Mouse (Mus musculus) forebrain, embryonic 11.5 days (tissue): ENCODE measurements around the gene Crygc. TPM values are rescaled to one million over a fixed set of nuclear protein-coding genes. Genes with fewer than 3 reads are reported as not detected.

Experiments used
- ATAC-seq: fragments of 200-750 bp; cut with Nextera tagmentation; replicated peaks from 2 replicates; pipeline ENCODE4 v1.8.0; 2017; ENCODE audit warnings: moderate TSS enrichment; ENCODE audit not compliant: low FRiP score
- DNase-seq: peaks from one replicate; pipeline ENCODE4 v3.0.0-alpha.2; 2017; ENCODE audit warnings: low spot score
- H3K27ac ChIP-seq: fragments of 300-500 bp; sonication (generic); 2 replicates; pipeline ENCODE4 v1.5.1; 2014; ENCODE audit warnings: low read depth, low read length
- H3K27me3 ChIP-seq: fragments of 300-500 bp; sonication (generic); 2 replicates; pipeline ENCODE4 v1.6.1; 2014; ENCODE audit warnings: mild to moderate bottlenecking, low read length, mixed read lengths; ENCODE audit not compliant: control insufficient read depth, insufficient read depth
- H3K36me3 ChIP-seq: fragments of 300-500 bp; sonication (generic); 2 replicates; pipeline ENCODE4 v1.6.1; 2014; ENCODE audit warnings: mild to moderate bottlenecking, low read length, moderate library complexity, mixed read lengths; ENCODE audit not compliant: control insufficient read depth, insufficient read depth
- H3K4me1 ChIP-seq: fragments of 300-500 bp; sonication (generic); replicated peaks from 2 replicates; pipeline ENCODE4 v1.6.1; 2014; ENCODE audit warnings: low read length, mixed read lengths; ENCODE audit not compliant: control insufficient read depth, insufficient read depth
- H3K4me2 ChIP-seq: fragments of 300-500 bp; sonication (generic); 2 replicates; pipeline ENCODE4 v1.6.1; 2014; ENCODE audit warnings: low read depth, mild to moderate bottlenecking, low read length, moderate library complexity, mixed read lengths; ENCODE audit not compliant: severe bottlenecking
- H3K4me3 ChIP-seq: fragments of 300-500 bp; sonication (generic); 2 replicates; pipeline ENCODE4 v1.5.1; 2014; ENCODE audit warnings: low read depth, low read length
- H3K9ac ChIP-seq: fragments of 300-500 bp; sonication (generic); 2 replicates; pipeline ENCODE4 v1.6.1; 2014; ENCODE audit warnings: low read length
- H3K9me3 ChIP-seq: fragments of 300-500 bp; sonication (generic); 2 replicates; pipeline ENCODE4 v1.6.1; 2016; ENCODE audit warnings: low read length, mixed read lengths; ENCODE audit not compliant: control insufficient read depth
- WGBS: fragments of 180-500 bp; shearing (Covaris S2); extraction: QIAGEN DNeasy Blood & Tissue Kit; methylation state at CpG from one replicate; pipeline ENCODE4 v1.1.7; 2014; 5-methylcytosine and 5-hydroxymethylcytosine counted together
- polyA plus RNA-seq: library from polyadenylated mRNA; unstranded; fragments of >200 nt; fragmentation: Nextera tagmentation; extraction: Ambion mirVana; gene quantifications from 2 replicates; pipeline ENCODE4 v1.2.1, GENCODE M21; 2014

Gene Crygc
- polyA plus RNA-seq, 1 experiment from 2014 or later, result 0.61 TPM

DNA sequence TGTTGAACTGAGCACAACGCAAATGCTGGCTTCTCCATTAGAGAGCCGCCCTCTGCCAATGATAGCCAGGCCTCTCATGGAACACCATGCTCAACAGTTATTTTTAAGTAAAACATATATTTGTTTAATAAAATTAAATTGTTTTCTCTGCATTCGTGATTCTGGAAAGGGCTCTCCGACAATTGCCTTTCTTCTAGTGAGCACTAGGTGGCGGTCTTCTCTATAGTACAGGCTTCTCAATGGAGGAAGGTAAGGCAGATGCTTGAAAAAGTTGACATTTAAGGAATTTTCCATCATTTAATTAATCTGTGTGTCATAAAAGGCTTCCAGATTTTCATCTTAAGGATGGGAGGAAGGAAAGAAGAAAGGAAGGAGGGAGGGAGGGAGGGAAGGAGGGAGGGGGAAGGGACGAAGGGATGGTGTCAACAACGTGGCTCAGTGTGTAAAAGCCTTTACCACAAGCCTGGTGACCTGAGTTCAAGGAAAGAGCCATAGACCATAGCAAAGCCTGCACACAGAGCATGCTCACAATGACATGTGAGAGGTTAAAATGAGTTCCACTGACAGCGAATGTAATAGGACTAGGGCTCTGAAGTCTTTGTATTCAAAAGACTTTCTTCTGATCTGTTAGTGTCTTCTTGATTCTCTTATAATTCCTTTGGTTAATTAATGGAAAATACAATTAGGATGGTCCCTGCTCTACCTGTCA lies 26.9 kb downstream of the Crygc start:
- WGBS, result 38% methylated on average over 8 of the region's 8 CpGs
- ATAC-seq (no peak), DNase-seq (no peak)
- Histone ChIP-seq H3K4me1 (peaks cover 3% of the 10 kb centered on the region; the same call in 1 of the 2 replicates), H3K9ac (no peak overlapping the region), H3K36me3 (no peaks in the 10 kb centered on the region), H3K27ac (no peak overlapping the region), H3K4me2 (no peak overlapping the region), H3K27me3 (no peaks in the 10 kb centered on the region), H3K9me3 (no peaks in the 10 kb centered on the region), H3K4me3 (no peak overlapping the region)

DNA sequence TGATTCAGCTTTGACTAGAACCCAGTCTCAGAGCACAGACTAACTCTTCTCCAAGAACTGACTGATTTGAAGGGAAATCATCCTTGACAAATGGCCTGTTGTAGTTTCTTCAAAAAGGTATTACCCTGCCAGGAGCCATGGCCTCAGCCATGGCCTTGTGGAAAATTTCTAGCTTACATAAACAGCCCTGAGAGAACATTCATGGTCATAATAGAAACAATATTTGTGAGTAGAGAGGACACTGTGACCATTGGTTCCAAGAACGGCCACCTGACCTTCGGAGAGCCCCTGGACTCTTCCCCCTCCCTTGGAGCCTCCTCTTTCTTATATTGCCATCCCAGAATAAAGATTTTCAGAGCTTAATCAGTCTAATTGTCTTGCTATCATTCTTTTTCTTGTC lies 30.1 kb downstream of the Crygc start:
- no peak for ATAC-seq
- Histone ChIP-seq H3K36me3 (no peaks in the 10 kb centered on the region), H3K27me3 (no peaks in the 10 kb centered on the region), H3K27ac (no peak overlapping the region), H3K9me3 (no peaks in the 10 kb centered on the region), H3K9ac (no peak overlapping the region), H3K4me2 (no peak overlapping the region), H3K4me1 (no peaks in the 10 kb centered on the region), H3K4me3 (no peak overlapping the region)
- 78% methylated on average over 2 of the region's 2 CpGs for whole genome bisulfite sequencing
- DNase-seq, result no peak

DNA sequence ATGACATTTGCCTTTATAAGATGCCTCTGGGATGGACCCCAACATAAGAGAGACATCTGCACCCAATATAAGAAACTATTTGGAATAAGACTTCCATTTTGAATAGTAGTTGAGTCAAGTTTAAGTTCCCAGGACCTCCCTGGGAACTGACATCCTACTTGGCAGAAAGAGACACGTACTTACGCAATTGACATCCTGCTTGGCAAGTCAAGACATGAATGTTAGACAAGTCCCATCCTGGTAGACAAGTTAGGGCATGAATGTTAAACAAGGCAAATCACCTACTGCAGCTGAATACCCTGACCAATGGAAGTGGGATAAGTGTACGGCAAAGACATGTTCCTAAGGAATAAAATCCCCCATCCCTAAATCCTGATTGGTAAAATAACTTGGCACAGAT lies 31.7 kb downstream of the Crygc start:
- H3K4me2 ChIP-seq, result no peak overlapping the region
- H3K36me3 ChIP-seq, result no peaks in the 10 kb centered on the region
- 96% methylated on average over 3 of the region's 3 CpGs for whole genome bisulfite sequencing
- no peaks in the 10 kb centered on the region for H3K9me3 ChIP-seq
- H3K4me3 ChIP-seq, result no peak overlapping the region
- no peak overlapping the region for H3K27ac ChIP-seq
- H3K9ac ChIP-seq, result no peak overlapping the region
- no peaks in the 10 kb centered on the region for H3K27me3 ChIP-seq
- ATAC-seq, result no peak
- no peaks in the 10 kb centered on the region for H3K4me1 ChIP-seq
- no peak for DNase-seq

GRCm38 (mm10) chr1:65040806-65041205 lies 32.7 kb downstream of the Crygc start:
- H3K4me3 ChIP-seq, result no peak overlapping the region
- H3K4me1 ChIP-seq, result no peaks in the 10 kb centered on the region
- H3K9ac ChIP-seq, result no peak overlapping the region
- no peak overlapping the region for H3K27ac ChIP-seq
- H3K9me3 ChIP-seq, result no peaks in the 10 kb centered on the region
- no peak overlapping the region for H3K4me2 ChIP-seq
- DNase-seq (no peak), ATAC-seq (no peak)
- WGBS, result 88% methylated on average over 6 of the region's 6 CpGs
- H3K27me3 ChIP-seq, result no peaks in the 10 kb centered on the region
- no peaks in the 10 kb centered on the region for H3K36me3 ChIP-seq

- Histone ChIP-seq H3K9ac (no peak overlapping the region), H3K36me3 (no peaks in the 10 kb centered on the region), H3K27me3 (no peaks in the 10 kb centered on the region), H3K9me3 (no peaks in the 10 kb centered on the region), H3K4me1 (no peaks in the 10 kb centered on the region), H3K4me2 (no peak overlapping the region), H3K4me3 (no peak overlapping the region), H3K27ac (no peak overlapping the region)
- WGBS, result 86% methylated on average over 3 of the region's 3 CpGs
- no peak for ATAC-seq
- DNase-seq, result no peak
Observed at GRCm38 (mm10) chr1:65039679-65040078, 33.8 kb downstream of the Crygc start.

DNA sequence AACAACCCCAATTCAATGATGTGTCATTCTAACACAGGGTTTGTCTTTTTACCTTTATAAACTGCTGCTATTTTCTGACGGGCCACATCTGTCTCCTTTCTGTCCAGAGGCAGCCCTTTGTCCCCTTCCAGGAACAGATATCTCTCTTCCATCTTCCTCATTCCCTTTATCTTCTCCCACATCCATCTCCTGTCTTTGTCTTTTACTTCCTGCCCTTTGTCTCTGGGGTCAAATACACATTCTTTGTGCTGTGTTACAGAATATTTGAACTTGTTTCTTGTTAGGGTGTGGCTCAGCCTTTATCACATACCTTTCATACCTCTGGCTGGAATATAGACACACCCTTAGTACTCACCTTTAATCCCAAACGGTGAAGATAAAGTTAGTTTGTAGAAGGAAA lies 35.9 kb downstream of the Crygc start:
- Histone ChIP-seq H3K27ac (no peak overlapping the region), H3K4me3 (no peak overlapping the region), H3K4me2 (no peak overlapping the region), H3K9ac (no peak overlapping the region), H3K9me3 (no peaks in the 10 kb centered on the region), H3K36me3 (no peaks in the 10 kb centered on the region), H3K27me3 (no peaks in the 10 kb centered on the region), H3K4me1 (no peaks in the 10 kb centered on the region)
- DNase-seq (no peak), ATAC-seq (no peak)
- WGBS, result 84% methylated on average over 2 of the region's 2 CpGs

GRCm38 (mm10) chr1:65035513-65035912 lies 38.0 kb downstream of the Crygc start:
- WGBS, result 24% methylated on average over 3 of the region's 3 CpGs
- DNase-seq, result no peak

DNA sequence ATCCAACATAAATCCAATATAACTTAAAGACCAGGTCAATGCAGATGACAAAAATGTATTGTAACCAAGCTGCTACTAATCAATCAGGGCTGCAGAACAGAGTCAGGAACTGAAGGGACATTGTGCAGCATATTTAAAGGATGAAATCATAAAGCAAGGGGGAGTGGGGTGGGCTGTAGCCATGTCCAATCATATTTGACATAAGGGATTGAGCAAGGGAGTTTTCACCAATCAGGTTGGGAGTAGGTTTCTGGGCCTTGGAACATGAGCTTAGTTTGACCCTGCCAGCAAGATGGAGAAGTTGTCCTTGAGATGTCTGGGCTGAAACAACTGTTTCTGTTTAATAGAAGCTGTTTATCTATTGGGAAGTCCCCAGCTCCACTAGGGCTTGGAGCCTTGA lies 40.8 kb downstream of the Crygc start, which contains the start of gene Akr1cl:
Gene Akr1cl, minus strand, starts transcription at position 119 of the 400 bp plus-strand sequence.
- no peak within 1 kb of the TSS for H3K27ac ChIP-seq
- ATAC-seq, result no peak
- no peaks in the 10 kb centered on the region for H3K27me3 ChIP-seq
- H3K36me3 ChIP-seq, result no peaks in the 10 kb centered on the region
- no peaks in the 10 kb centered on the region for H3K4me1 ChIP-seq
- no peak for DNase-seq
- H3K9ac ChIP-seq, result no peak within 1 kb of the TSS
- no peak within 1 kb of the TSS for H3K4me3 ChIP-seq
- no peaks in the 10 kb centered on the region for H3K9me3 ChIP-seq
- H3K4me2 ChIP-seq, result no peak within 1 kb of the TSS

More at GRCm38 (mm10) chr1:65035513-65035912, 38.0 kb downstream of the Crygc start:
- H3K36me3 ChIP-seq, result no peaks in the 10 kb centered on the region
- no peak overlapping the region for H3K4me3 ChIP-seq
- H3K27ac ChIP-seq, result no peak overlapping the region
- ATAC-seq, result no peak
- no peak overlapping the region for H3K9ac ChIP-seq
- no peak overlapping the region for H3K4me2 ChIP-seq
- H3K27me3 ChIP-seq, result no peaks in the 10 kb centered on the region
- no peaks in the 10 kb centered on the region for H3K4me1 ChIP-seq
- H3K9me3 ChIP-seq, result no peaks in the 10 kb centered on the region

DNA sequence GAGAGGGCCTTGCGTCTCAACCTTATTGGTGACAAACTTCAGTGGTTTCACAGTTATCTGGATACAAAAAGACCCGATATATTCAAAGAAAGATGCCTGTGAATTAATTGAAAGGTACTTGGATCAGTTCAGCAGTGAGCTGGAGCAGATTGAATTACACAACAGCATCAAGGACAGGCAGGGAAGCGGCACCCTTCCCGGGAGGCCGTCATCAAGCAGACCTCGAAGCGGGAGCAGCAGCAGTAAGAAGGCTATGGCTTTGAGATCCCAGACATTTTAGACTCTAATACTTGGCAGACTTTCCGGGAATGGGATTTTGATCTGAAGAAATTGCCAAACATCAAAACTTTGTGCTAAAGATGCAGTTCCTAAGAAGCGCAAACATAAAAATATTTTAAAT lies 45.3 kb downstream of the Crygc start:
- Histone ChIP-seq H3K9ac (no peak overlapping the region), H3K9me3 (no peaks in the 10 kb centered on the region), H3K27ac (no peak overlapping the region), H3K4me3 (no peak overlapping the region), H3K27me3 (no peaks in the 10 kb centered on the region), H3K4me2 (no peak overlapping the region), H3K36me3 (no peaks in the 10 kb centered on the region), H3K4me1 (no peaks in the 10 kb centered on the region)
- WGBS, result 74% methylated on average over 9 of the region's 9 CpGs
- no peak for DNase-seq
- no peak for ATAC-seq
